Mouse (Mus musculus) embryonic facial prominence, embryonic 14.5 days (tissue): ENCODE data around the gene Met. TPM values are rescaled to one million over a fixed set of nuclear protein-coding genes. Genes with fewer than 3 reads are reported as not detected.

ENCODE experiments used
- ATAC-seq: fragments of 200-750 bp; cut with Nextera tagmentation; 2 replicates; pipeline ENCODE4 v1.8.0; 2017; ENCODE audit warnings: low read depth, moderate number of reproducible peaks, moderate TSS enrichment
- DNase-seq: peaks from one replicate; pipeline ENCODE4 v3.0.0-alpha.2; 2015; ENCODE audit warnings: low spot score
- H3K27ac ChIP-seq: fragments of 300-500 bp; sonication (generic); replicated peaks from 2 replicates; pipeline ENCODE4 v1.5.1; 2014; ENCODE audit warnings: low read depth, mild to moderate bottlenecking, low read length, moderate library complexity
- H3K27me3 ChIP-seq: fragments of 300-500 bp; sonication (generic); replicated peaks from 2 replicates; pipeline ENCODE4 v1.6.1; 2014; ENCODE audit warnings: low read length; ENCODE audit not compliant: control insufficient read depth, insufficient read depth
- H3K36me3 ChIP-seq: fragments of 300-500 bp; sonication (generic); 2 replicates; pipeline ENCODE4 v1.6.1; 2014; ENCODE audit warnings: low read length, mixed read lengths; ENCODE audit not compliant: control insufficient read depth, insufficient read depth
- H3K4me1 ChIP-seq: fragments of 300-500 bp; sonication (generic); 2 replicates; pipeline ENCODE4 v1.6.1; 2014; ENCODE audit warnings: antibody characterized with exemption, low read length; ENCODE audit not compliant: control insufficient read depth, insufficient read depth
- H3K4me2 ChIP-seq: fragments of 300-500 bp; sonication (generic); 2 replicates; pipeline ENCODE4 v1.6.1; 2014; ENCODE audit warnings: low read depth, mild to moderate bottlenecking, low read length, moderate library complexity, mixed read lengths
- H3K4me3 ChIP-seq: fragments of 300-500 bp; sonication (generic); 2 replicates; pipeline ENCODE4 v1.5.1; 2014; ENCODE audit warnings: low read depth, mild to moderate bottlenecking, low read length
- H3K9ac ChIP-seq: fragments of 300-500 bp; sonication (generic); 2 replicates; pipeline ENCODE4 v1.6.1; 2014; ENCODE audit warnings: low read depth, mild to moderate bottlenecking, low read length, moderate library complexity, mixed read lengths
- H3K9me3 ChIP-seq: fragments of 300-500 bp; sonication (generic); 2 replicates; pipeline ENCODE4 v1.6.1; 2016; ENCODE audit warnings: low read length; ENCODE audit not compliant: control insufficient read depth
- WGBS: fragments of 180-500 bp; shearing (Covaris S2); extraction: QIAGEN DNeasy Blood & Tissue Kit; methylation state at CpG from one replicate; pipeline ENCODE4 v1.1.7; 2014; 5-methylcytosine and 5-hydroxymethylcytosine counted together
- polyA plus RNA-seq: library from polyadenylated mRNA; unstranded; fragments of >200 nt; fragmentation: Nextera tagmentation; extraction: Ambion mirVana; gene quantifications from 2 replicates; pipeline ENCODE4 v1.2.1, GENCODE M21; 2014

Gene Met
- polyA plus RNA-seq = 9.0 and 11.1 TPM in 2 replicates

- peak; percentile 91 for ATAC-seq
- H3K4me2 ChIP-seq = peak within 1 kb of the TSS; percentile 95
- no peaks in the 10 kb centered on the region for H3K9me3 ChIP-seq
- no peaks in the 10 kb centered on the region for H3K4me1 ChIP-seq
- no peaks in the 10 kb centered on the region for H3K36me3 ChIP-seq
- DNase-seq = peak; percentile 78
- peak within 1 kb of the TSS; percentile 59 for H3K4me3 ChIP-seq
- H3K27ac ChIP-seq = peak within 1 kb of the TSS; percentile 2; the same call in 1 of the 2 replicates
- WGBS = under 1% methylated on average over 30 of the region's 78 CpGs
- H3K27me3 ChIP-seq = peaks cover 4% of the 10 kb centered on the region; the same call in 1 of the 2 replicates
- peak within 1 kb of the TSS; percentile 72 for H3K9ac ChIP-seq
These were observed at the start of gene Met for GRCm38 (mm10) chr6:17463434-17464280. Gene Met, plus strand, starts transcription at chr6:17463800.

- Histone ChIP-seq H3K4me1 (no peaks in the 10 kb centered on the region), H3K27me3 (no peaks in the 10 kb centered on the region), H3K36me3 (no peaks in the 10 kb centered on the region), H3K27ac (no peak overlapping the region), H3K4me2 (no peak overlapping the region), H3K9me3 (no peaks in the 10 kb centered on the region), H3K4me3 (no peak overlapping the region), H3K9ac (no peak overlapping the region)
- 44% methylated on average over 7 of the region's 7 CpGs for WGBS
- ATAC-seq (no peak), DNase-seq (peak; percentile 12)
These were observed 45.4 kb upstream of the Met start for GRCm38 (mm10) chr6:17418226-17418625.

- Histone ChIP-seq H3K4me1 (no peaks in the 10 kb centered on the region), H3K27me3 (no peaks in the 10 kb centered on the region), H3K4me2 (no peak overlapping the region), H3K4me3 (no peak overlapping the region), H3K36me3 (no peaks in the 10 kb centered on the region), H3K9me3 (0 out of 2 replicates have a peak, but pooled peaks cover 3% of the 10 kb centered on the region), H3K27ac (no peak overlapping the region), H3K9ac (no peak overlapping the region)
- 89% methylated on average over 1 of the region's 1 CpGs for WGBS
- ATAC-seq = no peak
- no peak for DNase-seq
These were observed 41.2 kb upstream of the Met start for GRCm38 (mm10) chr6:17422432-17422831.

GRCm38 (mm10) chr6:17429041-17429440 is 34.6 kb upstream of the Met start:
- Histone ChIP-seq H3K4me1 (no peaks in the 10 kb centered on the region), H3K9me3 (no peaks in the 10 kb centered on the region), H3K4me2 (no peak overlapping the region), H3K9ac (no peak overlapping the region), H3K27ac (no peak overlapping the region), H3K27me3 (no peaks in the 10 kb centered on the region), H3K4me3 (no peak overlapping the region), H3K36me3 (no peaks in the 10 kb centered on the region)
- WGBS = 40% methylated on average over 3 of the region's 3 CpGs
- DNase-seq (peak; percentile 38), ATAC-seq (no peak)

GRCm38 (mm10) chr6:17429611-17430010 is 34.0 kb upstream of the Met start:
- ATAC-seq = peak; percentile 63; the same call in 1 of the 2 replicates
- Histone ChIP-seq H3K9ac (no peak overlapping the region), H3K36me3 (no peaks in the 10 kb centered on the region), H3K4me2 (no peak overlapping the region), H3K4me3 (no peak overlapping the region), H3K27ac (no peak overlapping the region), H3K4me1 (no peaks in the 10 kb centered on the region), H3K27me3 (no peaks in the 10 kb centered on the region), H3K9me3 (no peaks in the 10 kb centered on the region)
- 51% methylated on average over 3 of the region's 3 CpGs for WGBS
- no peak for DNase-seq

GRCm38 (mm10) chr6:17443311-17443710 is 20.3 kb upstream of the Met start:
- ATAC-seq (no peak), DNase-seq (no peak)
- H3K36me3 ChIP-seq = no peaks in the 10 kb centered on the region
- WGBS = 78% methylated on average over 4 of the region's 4 CpGs
- H3K4me3 ChIP-seq = no peak overlapping the region
- no peaks in the 10 kb centered on the region for H3K27me3 ChIP-seq
- H3K9me3 ChIP-seq = no peaks in the 10 kb centered on the region
- no peaks in the 10 kb centered on the region for H3K4me1 ChIP-seq
- no peak overlapping the region for H3K27ac ChIP-seq
- H3K9ac ChIP-seq = no peak overlapping the region
- no peak overlapping the region for H3K4me2 ChIP-seq

- H3K27ac ChIP-seq = no peak overlapping the region
- no peak for DNase-seq
- no peaks in the 10 kb centered on the region for H3K36me3 ChIP-seq
- 33% methylated on average over 5 of the region's 5 CpGs for WGBS
- H3K4me1 ChIP-seq = no peaks in the 10 kb centered on the region
- no peak overlapping the region for H3K4me3 ChIP-seq
- no peak overlapping the region for H3K4me2 ChIP-seq
- H3K27me3 ChIP-seq = no peaks in the 10 kb centered on the region
- H3K9ac ChIP-seq = no peak overlapping the region
- ATAC-seq = peak; percentile 41; the same call in 1 of the 2 replicates
- H3K9me3 ChIP-seq = no peaks in the 10 kb centered on the region
These were observed 12.3 kb upstream of the Met start for GRCm38 (mm10) chr6:17451305-17451704.

- no peak for DNase-seq
These were observed 8.5 kb upstream of the Met start for GRCm38 (mm10) chr6:17455116-17455515.

More at GRCm38 (mm10) chr6:17455116-17455515, 8.5 kb upstream of the Met start:
- 77% methylated on average over 1 of the region's 1 CpGs for WGBS
- H3K4me3 ChIP-seq = no peak overlapping the region
- no peak overlapping the region for H3K27ac ChIP-seq
- no peak overlapping the region for H3K9ac ChIP-seq
- no peaks in the 10 kb centered on the region for H3K36me3 ChIP-seq
- H3K9me3 ChIP-seq = no peaks in the 10 kb centered on the region
- H3K4me1 ChIP-seq = no peaks in the 10 kb centered on the region
- no peak for ATAC-seq
- no peak overlapping the region for H3K4me2 ChIP-seq
- H3K27me3 ChIP-seq = no peaks in the 10 kb centered on the region; the same call in 1 of the 2 replicates
